In genomic region chr6:37681331-37681730, GRCm38 (mm10) we compare ENCODE assay signal across 8 mouse cellular contexts.
DNase-seq lines count a peak whose midpoint lies in the region; ATAC-seq and TF ChIP-seq lines count a peak whose summit lies in the region.
"Not testable (repeated sequence)": the region's sequence is repeated elsewhere in the genome, so short reads cannot be mapped to it uniquely, and the experiment has no call there.

No protein-coding gene starts in this region.

- H3K4me2 ChIP-seq in intestine, embryonic 15.5 days (replicated peaks); midbrain, embryonic 11.5 days: not testable (repeated sequence)

- not testable (repeated sequence) for H3K9ac ChIP-seq in intestine, embryonic 15.5 days; midbrain, embryonic 11.5 days (ENCODE audit: low read length)

- H3K4me3 ChIP-seq in intestine, embryonic 15.5 days (replicated peaks); kidney, adult 2 months (ENCODE audit: insufficient read depth, low read depth, low read length); midbrain, embryonic 11.5 days (ENCODE audit: low read depth, low read length): not testable (repeated sequence)

- TF ChIP-seq CTCF in kidney, adult 2 months (conservative IDR thresholded peaks at IDR 0.05; ENCODE audit: insufficient read depth, insufficient read length, low read depth, low read length): not testable (repeated sequence)

- H3K4me1 ChIP-seq in intestine, embryonic 15.5 days (replicated peaks); midbrain, embryonic 11.5 days (ENCODE audit: control insufficient read depth, insufficient read depth, low read length): not testable (repeated sequence)
- peaks cover 19% of the 10 kb centered on the region for H3K4me1 ChIP-seq in kidney, adult 2 months (ENCODE audit: control insufficient read depth, insufficient read depth, low read length)

- 52% methylated on average over 2 of the region's 2 CpGs for WGBS in intestine, embryonic 15.5 days
- 37% methylated on average over 2 of the region's 2 CpGs for WGBS in kidney, adult 2 months
- 25% methylated on average over 2 of the region's 2 CpGs for WGBS in large intestine, adult 2 months
- WGBS in midbrain, embryonic 11.5 days: 94% methylated on average over 2 of the region's 2 CpGs

- not testable (repeated sequence) for H3K36me3 ChIP-seq in intestine, embryonic 15.5 days; kidney, adult 2 months (ENCODE audit: control insufficient read depth, insufficient read depth, low read length); midbrain, embryonic 11.5 days (ENCODE audit: control insufficient read depth, insufficient read depth, low read length)

- not testable (repeated sequence) for H3K9me3 ChIP-seq in intestine, embryonic 15.5 days; midbrain, embryonic 11.5 days (ENCODE audit: control insufficient read depth, low read length)

- TF ChIP-seq POLR2A in kidney, adult 2 months (IDR thresholded peaks at IDR 0.05; ENCODE audit: low read depth, low read length): not testable (repeated sequence)

- DNase-seq in fibroblast of lung, adult 2 months (ENCODE audit: low read depth): peak; percentile 19
- DNase-seq in kidney, adult 2 months: peak; percentile 78
- peak; percentile 72 for DNase-seq in kidney, adult 9 months
- peak; percentile 40 for DNase-seq in large intestine, adult 2 months (ENCODE audit: low read depth, low spot score)
- peak; percentile 27 to 51 for DNase-seq in lung, adult 18-20 months
- peak; percentile 43 for DNase-seq in lung, postnatal 25 days (ENCODE audit: low spot score)
- DNase-seq in midbrain, embryonic 11.5 days (ENCODE audit: low spot score, missing footprints): peak; percentile 71

- not testable (repeated sequence) for H3K27ac ChIP-seq in intestine, embryonic 15.5 days; midbrain, embryonic 11.5 days (ENCODE audit: low read depth, low read length)
- H3K27ac ChIP-seq in kidney, adult 2 months (ENCODE audit: insufficient read depth, low read depth, low read length): peak overlapping the region; percentile 22; the same call in 1 of the 2 replicates

- H3K27me3 ChIP-seq in intestine, embryonic 15.5 days (replicated peaks); kidney, adult 2 months (replicated peaks; ENCODE audit: control insufficient read depth, insufficient read depth, low read length); midbrain, embryonic 11.5 days (ENCODE audit: control insufficient read depth, insufficient read depth, low read length): not testable (repeated sequence)

- peak; percentile 15; the same call in 1 of the 2 replicates for ATAC-seq in intestine, embryonic 15.5 days
- ATAC-seq in midbrain, embryonic 11.5 days (ENCODE audit: low FRiP score): not testable (repeated sequence)

Comparison
In these comparisons a context has a peak if more than half of its experiments do, and no peak if none do; other contexts are left out.
1. DNase-seq: peak in every context shown above with its lines; median percentile 78 in kidney, adult 2 months; 72 in kidney, adult 9 months; 71 in midbrain, embryonic 11.5 days; 43 in lung, postnatal 25 days; 40 in large intestine, adult 2 months; 39 in lung, adult 18-20 months; 19 in fibroblast of lung, adult 2 months.